9 mouse cellular contexts compared by ENCODE assay signal in the genomic region with DNA sequence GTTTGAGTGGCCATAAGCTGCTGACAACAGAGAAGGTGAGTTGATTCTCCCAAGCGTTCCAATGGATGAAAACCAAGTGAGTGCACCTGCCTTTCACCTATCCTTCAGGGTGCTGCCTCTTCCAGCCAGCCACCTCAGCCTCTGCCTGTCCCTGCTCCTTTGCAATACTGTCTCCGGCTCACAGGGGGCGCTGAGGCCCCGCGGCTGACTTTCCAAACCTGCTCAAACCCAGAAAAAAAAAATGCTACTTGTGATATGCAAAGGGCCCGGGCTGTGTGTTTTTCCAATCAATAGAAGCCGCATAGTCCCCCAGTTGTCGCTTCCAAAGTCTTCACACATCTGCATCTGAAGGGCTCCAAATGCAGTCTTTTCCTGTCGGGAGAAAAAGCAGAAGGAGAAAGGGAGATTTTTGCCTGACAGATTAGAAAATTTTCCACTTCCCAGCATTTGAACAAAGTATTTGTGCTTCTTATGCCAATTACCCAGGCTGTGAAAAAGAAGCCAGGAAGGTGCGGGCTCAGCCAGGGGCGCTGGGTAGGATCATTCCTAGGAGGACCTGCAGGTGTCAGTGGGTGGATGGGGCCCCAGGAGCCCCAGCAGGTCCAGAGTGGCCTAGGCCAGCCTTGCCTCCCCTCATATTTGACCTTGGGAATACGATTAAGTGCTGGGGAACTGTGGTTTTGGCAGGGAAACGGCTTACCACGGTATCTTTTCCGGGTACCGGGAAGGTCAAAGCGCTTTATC.
DNase-seq lines count a peak whose midpoint lies in the region; ATAC-seq lines count a peak whose summit lies in the region.
"Had no signal": no experiment of that assay in that cellular context is flagged by ENCODE, and none has a peak within 500 bp of the region (broad histone marks: within the 10 kb centered on the region; RNA-seq: fewer than 3 reads in every experiment).

No protein-coding gene starts in this region.

- intact Hi-C loops in gastrocnemius, postnatal 14 days (cut with DNase I; ENCODE audit: low total_unique reads): loop anchor here (10.0 kb wide), 1 partner anchor 537 kb away; no protein-coding TSS in a partner anchor
- intact Hi-C loops in left cerebral cortex, postnatal 14 days (cut with DNase I): loop anchor here (5.0 to 10.0 kb wide), 3 partner anchors 177 to 540 kb away; no protein-coding TSS in a partner anchor

- H3K4me3 ChIP-seq in hindbrain, embryonic 11.5 days (ENCODE audit: low read depth, low read length): no peak overlapping the region
- H3K4me3 ChIP-seq: heart, embryonic 15.5 days had no signal

- H3K27me3 ChIP-seq in hindbrain, embryonic 11.5 days (ENCODE audit: control insufficient read depth, insufficient read depth, low read length): no peaks in the 10 kb centered on the region

- ATAC-seq in hindbrain, embryonic 11.5 days (ENCODE audit: low FRiP score): no peak

- H3K4me1 ChIP-seq in hindbrain, embryonic 11.5 days (replicated peaks; ENCODE audit: control insufficient read depth, insufficient read depth, low read length): no peaks in the 10 kb centered on the region
- H3K4me1 ChIP-seq: heart, embryonic 15.5 days had no signal

- no peak overlapping the region for H3K9ac ChIP-seq in hindbrain, embryonic 11.5 days (ENCODE audit: low read depth, low read length)
- H3K9ac ChIP-seq: heart, embryonic 15.5 days had no signal

- no peaks in the 10 kb centered on the region for H3K36me3 ChIP-seq in hindbrain, embryonic 11.5 days (ENCODE audit: control insufficient read depth, insufficient read depth, low read length)
- H3K36me3 ChIP-seq: heart, embryonic 15.5 days had no signal

- WGBS in hindbrain, embryonic 11.5 days: 29% methylated on average over 17 of the region's 17 CpGs

- peak; percentile 19 for DNase-seq in gastrocnemius, postnatal 14 days
- DNase-seq in gastrocnemius, adult 8-10 months (ENCODE audit: low spot score in 2 of 2): no peak
- peak; percentile 70 to 71 for DNase-seq in adrenal gland, adult 18-20 months (ENCODE audit: low spot score in 2 of 2)
- DNase-seq in embryo, embryonic 10.5 days (ENCODE audit: low spot score): peak; percentile 74
- DNase-seq in hindbrain, embryonic 11.5 days (ENCODE audit: low spot score): peak; percentile 82
- DNase-seq in left cerebral cortex, postnatal 14 days (ENCODE audit: low spot score in 2 of 2): peak; percentile 86 to 91
- peak; percentile 70 for DNase-seq in neural tube, embryonic 10.5 days (ENCODE audit: extremely low spot score, low spot score)
- peak; percentile 12 for DNase-seq in thymus, postnatal 25 days

- no peak overlapping the region for H3K27ac ChIP-seq in hindbrain, embryonic 11.5 days (ENCODE audit: low read depth, low read length)
- H3K27ac ChIP-seq: heart, embryonic 15.5 days had no signal

- no peaks in the 10 kb centered on the region for H3K9me3 ChIP-seq in hindbrain, embryonic 11.5 days (ENCODE audit: control insufficient read depth, low read length)
- H3K9me3 ChIP-seq: heart, embryonic 15.5 days had no signal

- no peak overlapping the region for H3K4me2 ChIP-seq in hindbrain, embryonic 11.5 days (replicated peaks; ENCODE audit: low read depth, low read length)
- H3K4me2 ChIP-seq: heart, embryonic 15.5 days had no signal

Comparison
In these comparisons a context has a peak if more than half of its experiments do, and no peak if none do; other contexts are left out.
1. DNase-seq: peak in gastrocnemius, postnatal 14 days (single experiment), adrenal gland, adult 18-20 months (2 of 2), embryo, embryonic 10.5 days (single experiment), hindbrain, embryonic 11.5 days (single experiment), left cerebral cortex, postnatal 14 days (2 of 2), neural tube, embryonic 10.5 days (single experiment) and thymus, postnatal 25 days (single experiment); none in gastrocnemius, adult 8-10 months (0 of 2).